Mouse (Mus musculus) brown adipose tissue, adult 24 weeks (tissue): Measurements from ENCODE around the gene Fam118a. TPM values are rescaled to one million over a fixed set of nuclear protein-coding genes. Genes with fewer than 3 reads are reported as not detected.

Experiments
- H3K27ac ChIP-seq: fragments of 200-500 bp; replicated peaks from 2 replicates; pipeline ENCODE4 v1.5.1; 2012; ENCODE audit warnings: low read depth, mild to moderate bottlenecking, low read length
- H3K4me1 ChIP-seq: fragments of 200-500 bp; 2 replicates; pipeline ENCODE4 v1.6.1; 2012; ENCODE audit warnings: low read length, mixed read lengths; ENCODE audit not compliant: control insufficient read depth, insufficient read depth, insufficient read length
- H3K4me3 ChIP-seq: fragments of 200-500 bp; 2 replicates; pipeline ENCODE4 v1.5.1; 2012; ENCODE audit warnings: low read depth, mild to moderate bottlenecking, low read length, moderate library complexity; ENCODE audit not compliant: insufficient read depth
- polyA plus RNA-seq: library from polyadenylated mRNA; stranded (reverse); fragments of >200 nt; gene quantifications from 2 replicates; pipeline ENCODE4 v1.2.4, GENCODE M21; 2012; ENCODE audit not compliant: missing spikeins, insufficient read depth, insufficient read length

The Fam118a gene
- polyA plus RNA-seq, 1 experiment, result 6.0 TPM

DNA sequence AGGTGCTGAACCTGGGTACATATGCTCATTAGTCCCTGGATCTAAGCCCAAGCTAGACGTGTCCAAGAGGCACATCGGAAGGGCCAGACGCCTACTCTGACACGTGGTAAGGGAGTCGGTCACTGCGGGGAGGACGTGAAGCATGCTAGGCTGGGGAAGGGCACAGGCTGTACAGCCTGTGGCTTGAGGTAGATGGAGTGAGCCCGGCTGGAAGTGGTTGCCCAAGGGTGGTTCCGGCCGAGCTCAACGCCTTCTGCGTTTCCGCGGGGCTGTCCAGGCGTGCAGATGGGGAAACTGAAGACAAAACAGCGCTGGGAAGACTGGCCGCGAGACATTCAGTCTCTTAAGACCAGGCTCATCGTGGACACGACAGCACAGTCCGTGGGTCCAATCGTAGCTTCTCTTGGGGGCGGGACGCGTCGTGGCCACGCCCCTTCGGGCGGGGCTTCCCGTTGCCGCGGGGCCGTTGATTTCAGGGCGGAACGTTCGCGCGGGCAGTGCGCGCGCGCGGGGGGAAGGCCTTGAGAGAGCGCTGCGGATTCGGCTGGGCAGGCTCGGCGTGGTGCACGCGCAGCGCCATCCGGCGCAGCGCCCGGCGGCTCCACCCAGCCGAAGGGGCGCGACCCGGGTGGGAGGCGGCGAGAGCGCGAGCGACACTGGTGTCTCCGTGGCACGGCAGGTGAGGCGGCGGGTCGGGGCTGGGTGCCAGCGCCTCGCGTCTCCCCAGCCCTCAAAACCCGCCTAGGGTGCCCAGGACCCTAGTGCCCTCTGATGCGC, 8.0 kb downstream of the Fam118a start:
- peaks cover 2% of the 10 kb centered on the region; the same call in 1 of the 2 replicates for H3K4me1 ChIP-seq
- H3K27ac ChIP-seq, result peak overlapping the region; percentile 36
- H3K4me3 ChIP-seq, result peak overlapping the region; percentile 77

DNA sequence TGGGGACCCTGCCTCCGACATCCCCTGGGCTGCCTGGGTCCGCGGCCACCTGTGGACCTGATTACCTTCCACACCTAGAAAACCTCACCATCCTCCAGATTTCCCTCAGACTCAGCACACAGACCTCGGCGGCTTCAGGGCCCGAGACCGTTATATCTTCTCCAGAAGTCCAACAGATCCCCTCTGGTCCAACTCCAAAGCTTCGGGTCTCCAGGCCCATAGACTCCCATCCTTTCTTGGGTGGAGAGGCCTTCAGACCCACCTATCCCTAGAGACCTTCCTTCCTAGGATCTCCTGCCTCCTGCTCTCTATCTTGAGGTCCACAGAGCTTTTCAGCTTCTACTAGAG, 8.6 kb downstream of the Fam118a start:
- peak overlapping the region; percentile 36 for H3K27ac ChIP-seq
- peak overlapping the region; percentile 77 for H3K4me3 ChIP-seq

DNA sequence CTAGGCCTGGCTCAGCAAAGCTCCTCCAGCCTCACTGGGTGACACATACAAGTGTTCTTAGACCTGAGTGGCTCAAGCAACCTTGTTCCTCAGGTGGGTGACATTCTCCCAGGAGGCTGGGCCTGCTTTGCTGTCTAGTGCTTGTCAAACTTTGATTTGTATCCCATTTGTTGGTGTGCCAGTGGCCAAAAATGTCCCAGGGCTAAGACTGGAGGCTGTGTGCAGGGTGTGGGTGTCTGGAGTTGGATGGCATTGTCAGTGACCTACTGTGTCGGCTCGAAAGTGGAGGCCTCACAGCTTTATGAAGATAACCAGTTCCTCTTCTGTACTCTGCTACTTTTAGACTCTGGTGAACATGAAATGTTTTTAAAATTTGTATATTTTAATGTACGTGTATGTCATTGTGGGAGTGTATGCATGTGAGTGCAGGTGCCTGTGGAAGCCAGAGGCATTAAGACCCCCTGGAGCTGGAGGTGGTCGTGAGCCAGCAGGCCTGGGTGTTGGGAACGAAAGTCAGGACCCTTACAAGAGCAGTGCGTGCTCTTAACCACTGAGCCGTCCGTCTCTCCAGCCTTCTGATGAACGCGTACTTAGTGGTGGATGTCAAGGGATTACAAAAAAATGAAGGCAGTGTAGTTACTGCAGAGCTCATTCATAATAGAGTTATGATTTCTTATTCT, 12.9 kb downstream of the Fam118a start:
- no peak overlapping the region for H3K4me3 ChIP-seq
- peaks cover 16% of the 10 kb centered on the region for H3K4me1 ChIP-seq
- peak overlapping the region; percentile 37 for H3K27ac ChIP-seq

More for the DNA sequence above, 8.6 kb downstream of the Fam118a start:
- peaks cover 5% of the 10 kb centered on the region; the same call in 1 of the 2 replicates for H3K4me1 ChIP-seq

DNA sequence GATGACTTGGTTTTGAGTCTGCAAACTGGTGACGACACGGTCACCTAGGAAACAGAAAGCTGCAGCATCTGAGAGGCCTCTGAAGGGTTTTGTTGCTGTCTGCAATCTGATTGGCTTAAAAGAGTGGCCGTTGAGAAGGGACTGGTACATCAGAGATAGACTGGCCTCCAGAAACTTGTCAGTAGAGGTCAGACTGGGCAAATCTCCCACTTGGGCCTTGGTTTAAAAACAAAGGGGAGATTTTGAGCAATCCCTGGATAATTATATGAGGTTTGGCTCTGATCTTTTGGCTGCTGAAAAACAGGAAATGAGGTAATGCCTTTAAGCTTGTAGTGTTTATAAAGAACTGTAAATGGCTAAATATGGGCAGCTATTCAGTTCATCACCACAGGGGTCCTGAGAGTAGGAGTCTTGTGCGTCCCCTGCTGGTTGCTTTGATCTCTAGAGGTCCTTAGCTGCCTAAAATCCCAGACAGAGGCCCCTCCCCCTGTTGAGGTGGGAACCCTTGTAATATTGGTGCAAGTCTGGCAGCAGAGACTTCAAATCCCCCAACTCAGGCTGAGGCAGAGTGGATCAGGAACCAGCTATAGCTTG, 13.7 kb downstream of the Fam118a start:
- no peak overlapping the region for H3K4me3 ChIP-seq
- peaks cover 16% of the 10 kb centered on the region for H3K4me1 ChIP-seq
- H3K27ac ChIP-seq, result peak overlapping the region; percentile 82

DNA sequence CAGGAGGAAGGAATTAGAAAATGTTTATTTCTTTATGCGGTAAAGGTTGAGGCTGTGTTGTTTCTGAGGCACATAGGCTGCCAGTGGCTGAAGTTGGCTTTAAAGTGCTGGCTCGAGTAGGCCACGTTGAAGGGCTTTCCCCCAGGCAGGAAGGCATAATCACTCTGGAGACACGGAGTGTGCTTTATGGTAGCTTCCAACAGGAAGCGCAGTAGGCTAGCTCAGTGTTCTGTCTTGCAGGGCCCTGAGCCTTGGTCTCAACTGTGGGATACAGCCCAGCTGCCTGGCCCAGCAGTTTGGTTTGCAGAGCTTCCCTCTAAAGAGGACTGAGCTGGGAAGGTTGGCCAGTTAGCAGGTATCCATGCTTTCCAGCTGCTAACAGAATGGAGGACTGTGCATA, 14.4 kb downstream of the Fam118a start:
- Histone ChIP-seq H3K4me3 (no peak overlapping the region), H3K27ac (peak overlapping the region; percentile 82), H3K4me1 (peaks cover 14% of the 10 kb centered on the region)

DNA sequence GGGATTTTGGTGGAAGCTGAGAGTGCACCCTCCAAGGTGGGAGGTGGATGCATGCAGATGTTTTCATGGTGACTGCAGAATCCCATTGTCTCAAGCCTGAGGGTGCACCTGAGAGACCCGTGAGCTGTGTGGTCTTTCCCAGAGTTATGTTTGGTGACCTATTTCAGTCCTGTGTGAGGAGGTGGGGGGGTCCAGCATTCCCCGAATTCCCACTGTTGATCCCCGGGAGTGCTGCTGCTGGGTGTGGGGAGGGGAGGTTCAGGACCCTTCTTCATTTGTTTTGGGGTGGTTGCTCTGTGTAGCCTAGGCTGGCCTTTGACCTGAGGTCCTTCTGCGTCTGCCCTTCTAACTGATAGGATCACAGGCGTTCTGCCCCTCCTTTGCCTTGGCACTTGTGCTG, 15.0 kb downstream of the Fam118a start:
- Histone ChIP-seq H3K27ac (no peak overlapping the region), H3K4me3 (no peak overlapping the region), H3K4me1 (peaks cover 14% of the 10 kb centered on the region)

DNA sequence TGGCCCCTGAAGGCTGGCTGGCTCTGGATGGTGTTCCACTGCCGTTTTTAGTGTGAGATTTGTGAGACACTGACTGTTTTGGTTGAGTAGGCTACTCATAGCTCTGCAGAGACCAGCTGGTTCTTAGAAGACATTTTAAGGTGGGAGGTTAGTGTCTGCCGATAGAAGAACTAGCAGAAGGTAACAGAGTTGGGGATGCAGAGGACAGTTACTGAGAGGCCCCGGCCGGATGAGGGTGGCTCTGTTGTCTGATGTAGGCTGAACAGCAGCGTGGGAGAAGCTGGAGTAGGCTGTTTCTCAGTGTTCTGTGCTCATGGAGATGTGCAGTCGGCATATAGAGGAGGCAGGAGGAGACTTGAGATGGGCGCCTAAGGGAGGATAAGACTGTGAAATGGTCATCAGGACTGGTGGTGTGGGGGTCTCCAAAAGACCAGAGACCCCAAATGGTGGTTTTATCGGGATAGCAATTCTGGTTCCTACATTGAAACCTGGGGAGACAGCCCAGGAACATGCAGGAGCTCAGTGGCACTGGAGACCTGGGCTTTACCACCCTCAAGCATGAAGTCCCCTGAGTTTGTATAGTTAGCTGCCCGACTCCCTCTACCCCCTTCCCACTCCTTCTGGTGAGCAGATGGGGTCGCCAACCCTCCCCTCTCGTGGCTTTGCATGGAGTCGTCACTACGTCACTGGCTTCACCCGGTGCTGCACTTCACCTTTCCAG, 17.6 kb downstream of the Fam118a start:
- no peak overlapping the region for H3K4me3 ChIP-seq
- H3K4me1 ChIP-seq, result peaks cover 14% of the 10 kb centered on the region
- no peak overlapping the region for H3K27ac ChIP-seq

DNA sequence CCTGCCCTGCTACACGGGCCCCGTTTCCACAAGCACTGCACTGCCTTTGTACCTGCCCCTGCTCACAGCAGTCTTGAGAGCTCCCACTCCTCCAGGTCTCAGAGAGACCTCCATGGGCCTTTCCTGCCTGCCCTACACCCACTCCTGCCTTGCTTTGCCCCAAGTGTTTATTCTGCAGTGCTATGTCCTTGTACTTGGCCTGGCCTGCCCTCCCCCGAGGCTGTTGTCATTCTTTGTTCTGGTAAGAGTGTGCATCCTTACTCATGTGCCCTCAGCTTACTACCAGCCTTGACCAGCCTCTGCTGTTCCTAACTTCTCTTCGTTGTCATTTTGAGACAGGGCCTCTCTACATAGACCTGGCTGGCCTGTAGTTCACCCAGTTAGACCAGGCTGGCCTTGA, 19.1 kb downstream of the Fam118a start:
- H3K27ac ChIP-seq, result no peak overlapping the region
- H3K4me1 ChIP-seq, result peaks cover 8% of the 10 kb centered on the region
- H3K4me3 ChIP-seq, result no peak overlapping the region

DNA sequence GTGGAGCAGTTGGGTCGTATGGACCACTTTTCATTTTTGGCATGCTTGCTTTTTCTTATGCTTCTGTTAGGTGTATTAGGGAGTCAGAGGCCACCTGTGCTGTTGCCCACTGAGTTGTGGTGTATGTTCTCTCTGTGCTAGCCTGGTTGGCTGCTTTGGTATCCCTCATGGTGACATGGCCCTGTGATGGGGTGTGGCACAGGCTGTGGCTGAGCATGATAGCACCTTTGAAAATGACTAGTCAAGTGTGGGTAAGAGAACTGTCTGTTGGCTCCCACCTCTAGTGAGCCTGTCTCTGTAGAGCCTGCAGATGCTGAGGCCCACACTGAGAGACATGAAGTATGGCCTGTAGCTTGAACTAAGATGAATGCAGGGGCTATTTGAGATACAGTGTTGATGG, 21.0 kb downstream of the Fam118a start:
- Histone ChIP-seq H3K4me1 (no peaks in the 10 kb centered on the region), H3K27ac (no peak overlapping the region), H3K4me3 (no peak overlapping the region)

DNA sequence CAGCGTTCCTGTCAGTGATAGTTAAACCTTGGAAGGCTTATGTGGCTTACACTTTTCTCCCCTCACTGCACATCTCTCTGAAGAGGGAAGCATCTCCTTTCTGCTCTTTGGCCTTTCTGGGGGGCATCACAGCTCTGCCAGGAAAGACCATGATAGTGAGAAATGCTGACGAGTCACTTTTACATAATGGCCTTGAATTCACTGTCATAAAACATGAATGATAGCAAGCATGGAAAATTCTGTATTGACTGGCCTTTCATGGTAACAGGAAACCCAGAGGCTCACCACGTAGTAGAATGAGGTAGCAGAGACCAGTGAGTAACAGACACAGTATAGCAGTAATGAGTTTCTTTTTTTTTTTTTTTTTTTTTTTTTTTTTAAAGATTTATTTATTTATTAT, 25.4 kb downstream of the Fam118a start:
- Histone ChIP-seq H3K4me3 (no peak overlapping the region), H3K27ac (no peak overlapping the region), H3K4me1 (peaks cover 3% of the 10 kb centered on the region; the same call in 1 of the 2 replicates)

DNA sequence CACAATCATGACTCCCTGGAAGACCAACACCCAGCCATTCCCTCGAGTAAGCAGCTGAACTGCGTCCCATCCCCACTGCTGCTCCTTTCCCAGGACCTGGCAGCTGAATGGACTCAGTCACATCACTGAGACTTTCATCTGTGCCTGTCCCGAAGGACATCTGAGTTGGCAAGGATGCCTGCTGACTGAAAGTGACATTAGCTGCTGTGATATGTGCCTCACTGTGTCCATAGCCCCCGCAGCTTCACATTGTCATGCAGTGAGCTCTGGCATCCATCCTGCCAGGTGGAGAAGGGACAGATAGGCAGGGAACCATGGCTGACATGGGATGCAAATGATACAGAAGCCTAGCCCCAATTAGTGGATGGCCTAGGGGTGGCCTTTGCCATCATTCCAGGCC, 26.4 kb downstream of the Fam118a start:
- no peak overlapping the region for H3K27ac ChIP-seq
- no peak overlapping the region for H3K4me3 ChIP-seq
- H3K4me1 ChIP-seq, result peaks cover 3% of the 10 kb centered on the region; the same call in 1 of the 2 replicates

DNA sequence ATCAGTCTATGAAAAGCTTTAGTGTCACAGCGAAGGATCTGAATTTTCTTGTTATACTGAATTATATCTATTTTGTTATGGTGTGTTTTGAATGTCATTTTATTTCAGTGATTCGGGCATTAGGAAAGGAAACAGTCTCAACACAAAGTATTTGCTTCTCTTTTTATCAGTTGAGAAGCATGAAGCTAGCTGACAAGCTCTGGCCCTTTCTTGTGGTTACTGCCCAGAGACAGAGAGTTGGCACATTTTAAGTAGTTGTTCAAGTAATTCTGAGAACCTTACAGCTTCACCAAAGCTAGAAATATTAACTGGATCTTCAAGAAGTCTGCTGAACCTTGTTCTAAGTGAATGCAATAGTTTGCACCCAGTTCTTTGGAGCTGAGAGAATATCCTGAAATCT, 34.7 kb downstream of the Fam118a start:
- no peak overlapping the region for H3K4me3 ChIP-seq
- no peaks in the 10 kb centered on the region for H3K4me1 ChIP-seq
- no peak overlapping the region for H3K27ac ChIP-seq

DNA sequence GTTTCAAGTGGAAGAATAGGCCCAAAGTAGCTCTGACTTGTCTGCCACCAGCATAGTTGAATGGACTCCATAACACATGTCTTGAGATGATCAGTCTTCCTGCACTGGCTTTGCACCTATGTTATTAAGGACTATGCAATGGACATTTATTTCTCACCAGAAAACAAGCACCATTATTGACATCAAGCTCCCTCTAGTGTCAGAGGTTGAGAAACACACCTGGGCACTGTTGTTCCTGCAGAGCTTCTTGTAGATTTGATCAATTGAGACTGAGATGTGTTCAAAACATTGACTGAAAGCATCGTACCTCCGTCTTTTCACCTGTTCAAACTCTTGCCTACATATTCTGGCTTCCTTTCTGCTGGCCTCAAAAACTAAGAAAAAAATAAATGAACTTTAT, 41.8 kb downstream of the Fam118a start:
- no peak overlapping the region for H3K4me3 ChIP-seq
- H3K4me1 ChIP-seq, result no peaks in the 10 kb centered on the region
- H3K27ac ChIP-seq, result no peak overlapping the region

DNA sequence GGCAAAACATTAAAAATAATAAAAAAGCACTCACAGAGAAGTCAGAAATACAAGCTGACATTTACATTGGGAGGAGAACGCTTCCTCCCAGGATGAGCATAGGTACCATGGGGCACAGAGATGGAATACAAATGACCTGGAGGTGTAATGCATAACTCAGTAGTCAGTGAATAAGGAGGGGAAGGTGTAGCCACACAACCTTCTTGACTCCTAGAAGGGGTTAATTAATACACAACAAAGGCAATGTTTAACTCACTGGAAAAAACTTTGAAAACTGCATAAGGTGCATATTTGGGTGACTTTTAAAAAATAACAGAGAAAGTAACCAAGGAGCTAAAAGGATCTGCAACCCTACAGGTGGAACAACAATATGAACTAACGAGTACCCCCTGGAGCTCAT, 43.9 kb downstream of the Fam118a start:
- H3K4me3 ChIP-seq, result no peak overlapping the region
- no peaks in the 10 kb centered on the region for H3K4me1 ChIP-seq
- no peak overlapping the region for H3K27ac ChIP-seq

DNA sequence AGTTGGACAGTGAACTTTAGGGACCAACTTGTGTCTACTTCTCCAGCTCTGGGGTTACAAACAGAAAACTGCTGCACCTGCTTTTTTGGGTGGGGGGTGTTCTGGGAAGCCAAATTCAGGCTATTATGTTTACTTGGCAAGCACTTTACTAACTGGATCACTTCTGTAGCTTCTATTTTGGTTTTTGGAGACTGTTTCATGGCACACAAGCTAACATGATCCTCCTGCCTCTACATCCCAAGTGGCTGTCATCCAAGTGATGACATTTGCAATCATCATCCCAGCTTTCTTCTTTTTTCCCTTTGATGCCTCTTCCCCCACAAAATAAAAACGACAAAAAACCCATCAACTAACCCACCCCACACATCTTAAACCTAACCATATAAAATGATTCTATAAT, 56.9 kb downstream of the Fam118a start:
- H3K27ac ChIP-seq, result no peak overlapping the region
- no peak overlapping the region for H3K4me3 ChIP-seq
- H3K4me1 ChIP-seq, result no peaks in the 10 kb centered on the region
